Mouse (Mus musculus) erythroblast, embryonic 14.5 days (primary cell): ENCODE results near the gene Ano6.
A peak's percentile ranks its signal among the peaks of the same experiment; 100 is the strongest.

ENCODE experiments used
- GATA1 ChIP-seq: IDR thresholded peaks from 2 replicates; pipeline ENCODE4 v1.6.1; 2012; ENCODE audit warnings: low read length, inconsistent platforms, mixed read lengths
- TAL1 ChIP-seq: IDR thresholded peaks from 3 replicates; pipeline ENCODE4 v1.6.1; 2012; ENCODE audit warnings: low read length, inconsistent platforms, mixed read lengths

- 0 out of 3 replicates have a peak, but pooled peaks have one; percentile 5 for TF ChIP-seq TAL1
- peak; percentile 14; the same call in 1 of the 2 replicates for TF ChIP-seq GATA1
Observed at GRCm38 (mm10) chr15:95917330-95917729, 126.7 kb downstream of the Ano6 start.
